12 mouse cellular contexts compared by ENCODE assay signal in the genomic region with DNA sequence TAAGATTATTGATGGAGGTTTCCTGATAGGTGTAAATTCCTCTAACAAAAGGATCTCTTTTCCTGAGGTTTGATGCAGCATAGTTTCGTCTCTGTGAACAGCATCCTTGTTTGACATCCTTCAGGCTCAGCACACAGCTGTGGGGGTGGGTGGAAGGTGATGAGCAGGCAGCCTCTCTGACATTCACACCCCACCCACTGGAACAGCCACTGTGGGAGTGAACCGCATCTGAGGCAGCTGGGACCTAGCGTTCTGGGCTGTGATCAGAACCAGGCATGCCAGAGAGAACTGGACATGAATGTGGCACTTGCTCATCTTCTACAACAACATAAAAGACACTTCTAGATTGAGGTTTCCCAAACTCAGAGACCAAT. TPM values are rescaled to one million over a fixed set of nuclear protein-coding genes. Genes with fewer than 3 reads are reported as not detected.
DNase-seq lines count a peak whose midpoint lies in the region.
"Had no signal": no experiment of that assay in that cellular context is flagged by ENCODE, and none has a peak within 500 bp of the region (broad histone marks: within the 10 kb centered on the region; RNA-seq: fewer than 3 reads in every experiment).

No protein-coding gene starts in this region.

- DNase-seq in left cerebral cortex, adult 11 months (ENCODE audit: low spot score) = peak; percentile 79
- DNase-seq in left cerebral cortex, postnatal 4 days = no peak
- DNase-seq in frontal cortex, postnatal 25 days (ENCODE audit: low spot score in 2 of 2) = peak; percentile 46 to 59
- DNase-seq in left cerebral cortex, adult 18-20 months (ENCODE audit: low spot score in 2 of 2) = peak; percentile 87 to 91
- peak; percentile 74 for DNase-seq in right cerebral cortex, postnatal 25 days
- DNase-seq in testis, postnatal 10 days (ENCODE audit: low spot score) = no peak
- no peak for DNase-seq in urinary bladder, postnatal 14 days (ENCODE audit: low spot score)
- DNase-seq: adrenal gland, adult 8-10 months; cerebellum, adult 8-10 months; gastrocnemius, postnatal 14 days; kidney, postnatal 14 days; lung, postnatal 36 days had no signal

- intact Hi-C loops in left cerebral cortex, postnatal 4 days (cut with DNase I) = no loop called here

RNA-seq across cellular contexts. Expression of a gene that starts 3.1 kb away (rescaled TPM):
- 10 to 100 TPM; 25.2 to 26.7 TPM for total RNA-seq in left cerebral cortex, postnatal 4 days (2021)
- 10 to 100 TPM; 48.9 to 55.4 TPM for total RNA-seq in left cerebral cortex, adult 18-20 months (2021)

Comparison
In these comparisons a context has a peak if more than half of its experiments do, and no peak if none do; other contexts are left out.
1. DNase-seq: peak in left cerebral cortex, adult 11 months (single experiment), frontal cortex, postnatal 25 days (2 of 2), left cerebral cortex, adult 18-20 months (2 of 2) and right cerebral cortex, postnatal 25 days (single experiment); none in left cerebral cortex, postnatal 4 days (single experiment), testis, postnatal 10 days (single experiment) and urinary bladder, postnatal 14 days (single experiment).